Comparison of ENCODE assay signal across 33 mouse cellular contexts in the genomic region with DNA sequence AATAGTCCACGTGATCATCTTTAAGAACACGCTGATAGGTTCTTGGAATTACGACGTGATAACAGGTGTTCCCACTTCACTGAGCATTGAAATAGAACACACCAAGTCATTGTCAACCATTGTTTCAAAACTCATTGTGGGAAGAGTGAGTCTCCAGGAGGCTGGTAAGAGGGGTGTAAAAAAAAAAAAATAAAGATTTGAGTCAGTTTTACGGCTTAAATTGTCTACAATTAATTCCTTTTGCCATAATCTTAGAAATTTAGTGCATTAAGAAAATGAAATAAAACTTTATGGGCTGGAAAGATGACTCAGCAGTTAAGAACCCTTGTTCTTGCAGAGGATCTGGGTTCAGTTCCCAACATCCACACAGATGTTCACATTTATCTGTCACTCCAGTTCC.
"Had no signal": no experiment of that assay in that cellular context is flagged by ENCODE, and none has a peak within 500 bp of the region (broad histone marks: within the 10 kb centered on the region; RNA-seq: fewer than 3 reads in every experiment).

No protein-coding gene starts in this region.

- H3K9me3 ChIP-seq: heart, embryonic 13.5 days; heart, embryonic 15.5 days; hindbrain, embryonic 10.5 days; hindbrain, embryonic 12.5 days; hindbrain, embryonic 13.5 days; hindbrain, embryonic 15.5 days; intestine, embryonic 15.5 days; kidney, embryonic 15.5 days had no signal

- H3K4me1 ChIP-seq: heart, embryonic 13.5 days; heart, embryonic 15.5 days; intestine, embryonic 15.5 days; kidney, embryonic 15.5 days had no signal

- H3K36me3 ChIP-seq: heart, embryonic 13.5 days; heart, embryonic 15.5 days; hindbrain, embryonic 10.5 days; hindbrain, embryonic 12.5 days; hindbrain, embryonic 13.5 days; hindbrain, embryonic 15.5 days; intestine, embryonic 15.5 days; kidney, embryonic 15.5 days had no signal

- H3K27me3 ChIP-seq: heart, embryonic 13.5 days; heart, embryonic 15.5 days; hindbrain, embryonic 12.5 days; hindbrain, embryonic 13.5 days; hindbrain, embryonic 15.5 days; intestine, embryonic 15.5 days; kidney, embryonic 15.5 days had no signal

- H3K4me3 ChIP-seq: heart, embryonic 13.5 days; heart, embryonic 15.5 days; hindbrain, embryonic 10.5 days; hindbrain, embryonic 12.5 days; hindbrain, embryonic 13.5 days; hindbrain, embryonic 15.5 days; intestine, embryonic 15.5 days; kidney, embryonic 15.5 days; left cerebral cortex, adult 2 months had no signal

- H3K4me2 ChIP-seq: heart, embryonic 11.5 days; heart, embryonic 13.5 days; heart, embryonic 15.5 days; hindbrain, embryonic 12.5 days; hindbrain, embryonic 13.5 days; hindbrain, embryonic 14.5 days; hindbrain, embryonic 15.5 days; intestine, embryonic 15.5 days; kidney, embryonic 15.5 days had no signal

- DNase-seq: heart, postnatal 10 days; heart, postnatal 14 days; heart, postnatal 36 days; heart, postnatal 4 days; kidney, adult 11 months; kidney, adult 18-20 months; kidney, adult 2 months; kidney, adult 8-10 months; kidney, adult 9 months; kidney, postnatal 10 days; kidney, postnatal 14 days; kidney, postnatal 25 days; kidney, postnatal 36 days; kidney, postnatal 4 days; layer of hippocampus, adult 9-11 months; layer of hippocampus, postnatal 36 days had no signal

- ATAC-seq: hindbrain, embryonic 16.5 days; hindbrain, postnatal 0 days; inflammation-experienced regulatory T-cells, adult 6 months; intestine, embryonic 15.5 days; intestine, embryonic 16.5 days; intestine, postnatal 0 days had no signal

- H3K9ac ChIP-seq: heart, embryonic 13.5 days; heart, embryonic 15.5 days; hindbrain, embryonic 12.5 days; hindbrain, embryonic 13.5 days; hindbrain, embryonic 14.5 days; hindbrain, embryonic 15.5 days; intestine, embryonic 15.5 days; kidney, embryonic 15.5 days had no signal

- H3K27ac ChIP-seq: heart, embryonic 13.5 days; heart, embryonic 15.5 days; hindbrain, embryonic 10.5 days; hindbrain, embryonic 12.5 days; hindbrain, embryonic 13.5 days; hindbrain, embryonic 14.5 days; hindbrain, embryonic 15.5 days; hindbrain, postnatal 0 days; intestine, embryonic 15.5 days; kidney, embryonic 15.5 days; kidney, postnatal 0 days; left cerebral cortex, adult 2 months had no signal
